Mouse (Mus musculus) layer of hippocampus, adult 2 months (tissue): ENCODE measurements at regions not wholly inside any gene's neighbourhood (a gene's known extent, or its start where the extent isn't known, plus 50 kb on each side); places are given as distances from the start of the nearest gene placed in this dataset.

Experiments used
- DNase-seq, 2 experiments: peaks; one replicate each; pipeline ENCODE4 v3.0.0; 2022; ENCODE audit warnings: low spot score in 2 of 2
- H3K27ac ChIP-seq: fragments of 200-600 bp; 2 replicates; pipeline ENCODE4 v1.8.1; 2022
- H3K4me3 ChIP-seq: fragments of 200-600 bp; 2 replicates; pipeline ENCODE4 v1.8.1; 2022; ENCODE audit warnings: mild to moderate bottlenecking
- CTCF ChIP-seq: fragments of 200-600 bp; conservative IDR thresholded peaks from 2 replicates; pipeline ENCODE4 v1.8.1; 2022; ENCODE audit warnings: antibody characterized with exemption, mild to moderate bottlenecking, moderate library complexity

DNA sequence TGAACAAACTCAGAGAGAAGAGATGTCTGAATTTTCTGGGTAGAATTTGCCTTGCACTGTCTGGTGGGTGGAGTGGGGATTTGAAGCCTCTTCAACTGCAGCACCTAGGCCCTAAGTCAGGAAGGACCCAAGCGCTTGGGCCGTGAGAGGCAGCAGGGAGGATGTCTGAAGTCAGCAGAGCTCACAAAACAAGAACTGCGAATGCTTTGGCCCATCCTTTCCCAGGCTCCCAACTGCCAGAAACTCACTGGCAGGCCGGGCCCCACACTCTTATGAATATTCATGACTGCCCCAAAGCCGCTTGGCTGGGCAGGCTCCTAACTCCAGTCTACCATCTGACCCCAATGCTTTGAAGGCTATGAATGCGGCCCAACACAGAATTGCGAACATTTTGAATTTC lies 80.2 kb upstream of the Peli1 start:
- no peak for TF ChIP-seq CTCF
- H3K27ac ChIP-seq = peak overlapping the region; percentile 71; the same call in 1 of the 2 replicates
- no peak overlapping the region for H3K4me3 ChIP-seq
- DNase-seq = no peak

DNA sequence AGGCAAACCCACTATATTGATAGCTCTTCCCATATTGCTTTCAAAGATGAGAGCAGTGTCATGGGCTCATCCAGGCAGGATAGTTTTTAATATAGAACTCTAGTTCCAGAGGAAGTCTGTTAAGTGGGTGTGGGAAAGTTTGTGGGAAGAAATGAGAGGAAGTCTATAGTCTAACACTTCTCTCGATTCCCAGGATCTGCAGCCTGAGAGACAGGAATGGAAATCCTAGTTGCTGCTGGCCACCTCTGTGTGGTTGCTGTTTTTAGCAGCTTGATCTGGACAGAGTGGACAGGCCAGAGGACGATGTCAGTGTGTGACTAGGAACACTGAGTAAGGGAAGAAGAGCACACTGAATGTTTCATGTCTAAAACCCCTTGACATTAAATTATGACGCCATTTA lies 76.8 kb upstream of the Peli1 start:
- Histone ChIP-seq H3K4me3 (no peak overlapping the region), H3K27ac (no peak overlapping the region; the same call in 1 of the 2 replicates)
- no peak for TF ChIP-seq CTCF
- no peak for DNase-seq

DNA sequence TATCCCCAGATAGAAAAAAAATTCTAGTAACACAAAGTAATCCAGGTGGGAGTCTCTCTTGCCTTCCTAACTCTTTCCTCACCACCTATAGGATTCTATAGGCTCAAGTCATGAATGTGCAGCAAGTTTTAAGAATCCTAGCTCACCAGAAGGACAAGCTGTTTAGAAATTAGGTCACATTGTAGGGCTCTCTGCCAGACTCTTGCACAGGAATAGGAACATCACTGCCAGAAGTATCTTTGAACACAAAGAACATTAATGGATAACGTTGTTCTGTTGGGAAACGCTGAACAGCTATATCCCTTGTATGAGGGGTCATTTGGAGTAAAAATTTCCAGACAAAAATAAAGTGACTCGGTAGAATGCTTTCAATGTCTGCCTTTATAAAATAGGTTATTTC lies 75.6 kb upstream of the Peli1 start:
- TF ChIP-seq CTCF = no peak
- H3K4me3 ChIP-seq = no peak overlapping the region
- DNase-seq = no peak
- H3K27ac ChIP-seq = peak overlapping the region; percentile 82

DNA sequence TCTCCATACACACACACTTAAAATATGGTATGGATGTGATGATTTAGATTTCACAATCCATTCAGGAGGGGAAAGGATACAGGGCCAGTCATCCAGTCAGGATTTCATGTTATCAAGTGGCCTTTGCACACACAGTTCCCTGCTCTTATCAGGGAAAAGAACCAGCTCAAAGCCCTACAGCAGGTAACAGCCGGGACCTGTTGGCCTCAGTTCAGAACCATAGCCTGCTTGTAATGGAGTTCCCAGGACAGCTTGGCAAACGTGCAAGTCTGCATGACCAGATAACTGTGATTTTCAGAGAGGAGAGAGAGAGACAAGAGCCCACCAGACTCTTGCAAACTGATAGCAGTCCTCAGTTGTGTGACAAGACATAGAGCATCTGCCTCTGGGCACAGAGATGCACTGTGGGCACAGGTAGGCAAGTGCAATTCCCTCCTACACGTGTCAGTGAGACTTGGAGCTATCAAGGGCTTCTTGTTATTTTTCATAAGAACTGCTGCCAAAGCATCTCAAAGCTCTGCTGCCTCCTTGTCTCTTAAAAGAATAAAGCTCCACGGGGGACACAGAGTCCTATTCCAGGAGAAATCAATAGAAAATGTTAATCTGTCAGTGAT lies 74.9 kb upstream of the Peli1 start:
- no peak for DNase-seq
- Histone ChIP-seq H3K27ac (peak overlapping the region; percentile 82), H3K4me3 (no peak overlapping the region)
- no peak for TF ChIP-seq CTCF

DNA sequence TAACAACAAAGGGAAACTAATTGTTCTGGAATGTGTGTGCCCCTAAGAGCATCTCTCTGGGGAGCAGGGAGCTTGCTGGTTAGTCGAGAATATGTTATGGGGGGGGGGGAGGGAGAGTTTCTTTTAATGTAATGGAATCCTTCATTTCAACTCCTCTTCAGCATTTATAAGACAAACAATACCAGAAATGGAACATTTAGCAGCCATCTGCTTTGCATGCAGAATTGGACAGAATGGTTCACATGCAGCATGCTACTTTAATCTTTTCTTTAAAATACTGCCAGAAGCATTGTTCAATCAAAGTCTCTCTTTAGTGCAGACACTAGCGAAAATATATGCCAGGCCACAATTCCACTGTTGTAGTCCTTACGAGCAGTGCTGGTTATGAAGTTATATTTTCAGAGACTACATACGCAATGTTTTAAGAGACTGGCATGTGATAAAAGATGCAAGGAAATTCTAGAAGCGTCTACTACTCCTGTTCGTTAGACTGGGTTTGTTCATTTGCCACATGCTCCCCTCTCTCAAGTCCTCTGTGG lies 74.2 kb upstream of the Peli1 start:
- H3K27ac ChIP-seq = peak overlapping the region; percentile 82
- TF ChIP-seq CTCF = no peak
- no peak for DNase-seq

DNA sequence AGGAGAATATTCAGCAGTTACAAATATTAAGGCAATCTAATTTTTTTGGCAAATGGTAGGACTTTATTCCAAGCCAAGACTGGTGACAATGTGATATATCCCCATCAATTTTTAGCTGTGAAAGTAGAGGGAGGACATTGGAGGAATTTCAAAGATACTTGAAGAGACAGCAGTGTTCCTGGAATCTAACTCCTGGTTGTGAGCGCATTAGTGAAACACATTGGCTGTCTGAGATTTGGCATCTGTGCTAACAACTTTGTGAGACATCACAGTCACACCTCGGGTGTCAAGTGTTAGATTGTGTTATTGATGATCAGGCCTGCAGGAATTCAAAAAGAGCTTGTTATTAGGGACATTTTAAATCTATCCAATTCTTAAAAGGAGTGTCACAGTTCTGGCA lies 71.3 kb upstream of the Peli1 start:
- no peak for TF ChIP-seq CTCF
- Histone ChIP-seq H3K27ac (peak overlapping the region; percentile 61; the same call in 1 of the 2 replicates), H3K4me3 (no peak overlapping the region)
- DNase-seq = no peak

More for the DNA sequence above, 74.2 kb upstream of the Peli1 start:
- no peak overlapping the region for H3K4me3 ChIP-seq

DNA sequence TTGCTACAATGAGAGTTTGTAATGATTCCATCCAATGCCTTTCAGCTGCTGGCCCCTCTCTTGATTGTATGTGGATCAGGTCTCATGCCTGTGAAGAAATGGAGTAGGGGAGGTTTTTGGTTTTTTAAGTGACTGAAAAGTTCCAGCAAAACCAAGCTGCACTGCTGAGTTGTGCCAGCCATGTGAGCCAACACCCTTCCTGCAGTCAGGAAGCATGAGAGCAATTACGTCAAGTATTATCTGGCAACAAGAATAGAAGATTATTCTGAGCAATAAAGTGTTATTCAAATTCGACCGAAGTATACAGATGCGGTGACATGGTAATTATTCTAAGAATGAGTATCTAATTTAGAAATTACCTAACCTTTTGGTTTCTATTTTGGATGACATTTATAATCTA lies 67.0 kb upstream of the Peli1 start:
- no peak for DNase-seq
- Histone ChIP-seq H3K27ac (peak overlapping the region; percentile 11; the same call in 1 of the 2 replicates), H3K4me3 (no peak overlapping the region)
- TF ChIP-seq CTCF = no peak

DNA sequence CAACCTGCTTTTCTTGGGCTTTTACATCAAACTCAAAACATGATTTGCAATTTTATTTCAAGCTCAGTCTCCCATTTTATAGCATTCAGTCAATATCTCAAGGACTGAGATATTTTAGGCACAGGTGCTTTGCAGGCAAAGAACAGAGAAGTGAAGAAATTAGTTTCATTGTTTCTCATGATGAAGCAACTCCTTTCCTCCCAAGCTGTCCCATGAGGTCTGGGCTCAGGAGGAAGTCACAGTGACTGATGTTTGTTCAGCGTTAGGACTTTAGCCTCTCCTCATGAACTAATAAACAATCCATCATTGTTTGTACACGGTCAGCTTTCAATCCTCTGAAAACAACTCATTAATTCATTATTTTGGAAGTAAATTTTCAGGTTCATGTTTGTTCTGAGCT lies 66.6 kb upstream of the Peli1 start:
- Histone ChIP-seq H3K4me3 (no peak overlapping the region), H3K27ac (peak overlapping the region; percentile 11; the same call in 1 of the 2 replicates)
- no peak for TF ChIP-seq CTCF
- no peak for DNase-seq

DNA sequence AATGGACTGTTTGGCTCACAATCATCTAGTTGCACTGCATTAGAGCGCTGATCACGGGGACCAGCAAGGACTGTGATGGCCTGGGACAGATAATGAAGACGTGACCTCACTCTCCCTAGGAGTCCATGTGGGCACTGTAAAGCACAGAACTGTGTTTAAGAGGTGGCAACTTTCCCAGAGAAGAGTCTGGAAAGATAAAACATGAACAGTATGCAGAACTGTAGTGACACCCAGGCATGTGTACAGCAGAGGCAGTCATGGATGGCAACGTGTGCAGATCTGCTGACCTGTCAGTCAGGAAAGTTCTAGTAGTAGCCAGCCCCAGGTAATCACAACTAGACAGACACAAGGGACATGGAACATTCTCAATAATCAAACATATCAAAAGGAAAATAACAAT lies 63.8 kb upstream of the Peli1 start:
- DNase-seq = no peak
- H3K4me3 ChIP-seq = no peak overlapping the region
- TF ChIP-seq CTCF = no peak
- H3K27ac ChIP-seq = no peak overlapping the region

DNA sequence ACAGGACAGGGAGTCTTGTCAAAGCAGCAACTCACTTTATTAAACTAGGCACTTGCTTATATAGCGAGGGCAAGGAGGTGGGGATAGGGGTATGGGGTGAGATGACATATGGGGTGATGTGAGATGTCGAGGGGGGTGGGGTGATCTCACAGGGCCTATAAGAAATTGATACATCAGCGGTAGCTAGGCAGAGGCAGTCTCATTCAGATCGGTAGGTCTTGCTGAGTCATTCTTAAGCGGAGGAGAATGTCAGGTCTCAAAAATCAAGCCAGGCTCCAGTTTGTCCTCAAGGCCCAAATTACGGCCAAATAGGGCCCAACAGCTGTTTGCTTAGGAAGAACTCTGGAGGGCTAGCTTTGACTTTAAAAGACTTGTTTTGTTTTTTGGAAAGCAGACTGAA lies 60.7 kb upstream of the Peli1 start:
- DNase-seq = no peak
- no peak for TF ChIP-seq CTCF
- Histone ChIP-seq H3K4me3 (no peak overlapping the region), H3K27ac (no peak overlapping the region)

DNA sequence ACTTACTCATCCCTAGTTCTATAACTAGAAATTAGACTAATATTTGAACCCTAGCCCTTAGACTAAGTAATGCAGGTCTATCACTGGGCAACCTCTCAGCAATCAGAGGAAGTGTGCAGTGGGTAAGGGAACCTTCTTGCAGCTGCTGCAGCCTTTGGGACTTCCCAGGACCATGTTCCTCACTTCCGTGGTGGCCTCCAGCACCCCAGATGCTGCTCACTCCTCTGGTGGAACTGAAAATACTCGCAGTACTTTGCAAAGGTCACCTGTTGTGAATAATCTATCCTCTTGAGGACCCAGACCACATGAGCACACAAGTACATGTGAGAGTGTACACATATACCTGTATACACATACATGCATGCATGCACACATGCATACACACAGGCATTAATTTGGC lies 59.3 kb upstream of the Peli1 start:
- Histone ChIP-seq H3K4me3 (no peak overlapping the region), H3K27ac (no peak overlapping the region)
- no peak for TF ChIP-seq CTCF
- DNase-seq = no peak

DNA sequence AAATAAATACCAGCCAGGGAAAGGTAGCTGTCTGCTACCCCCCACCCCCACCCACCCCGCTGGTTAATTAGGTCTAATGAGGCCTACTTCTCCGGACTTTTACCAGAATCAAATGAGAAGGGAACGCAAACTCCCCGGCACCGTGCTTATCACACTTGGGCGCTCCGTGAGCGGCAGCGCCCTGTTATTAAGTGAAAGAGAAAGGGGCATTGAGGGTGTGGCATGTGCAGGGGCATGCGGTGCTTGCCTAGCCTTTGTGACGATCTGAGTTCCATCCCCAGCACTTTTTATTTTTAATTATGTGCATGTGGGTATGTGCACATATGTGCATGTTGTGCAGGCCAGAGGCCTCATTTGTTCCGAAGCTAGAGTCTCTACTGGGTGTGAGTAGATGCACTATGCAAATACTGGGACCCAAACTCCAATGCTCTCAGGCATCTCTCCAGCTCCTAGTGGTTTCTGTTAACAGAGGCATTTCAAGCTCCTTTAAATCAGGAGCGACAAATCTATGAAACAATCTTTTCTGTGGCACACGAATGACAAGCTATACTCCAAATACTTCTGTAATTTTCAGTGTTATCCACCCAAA lies 57.8 kb upstream of the Peli1 start:
- no peak for DNase-seq
- TF ChIP-seq CTCF = no peak
- H3K27ac ChIP-seq = peak overlapping the region; percentile 85

DNA sequence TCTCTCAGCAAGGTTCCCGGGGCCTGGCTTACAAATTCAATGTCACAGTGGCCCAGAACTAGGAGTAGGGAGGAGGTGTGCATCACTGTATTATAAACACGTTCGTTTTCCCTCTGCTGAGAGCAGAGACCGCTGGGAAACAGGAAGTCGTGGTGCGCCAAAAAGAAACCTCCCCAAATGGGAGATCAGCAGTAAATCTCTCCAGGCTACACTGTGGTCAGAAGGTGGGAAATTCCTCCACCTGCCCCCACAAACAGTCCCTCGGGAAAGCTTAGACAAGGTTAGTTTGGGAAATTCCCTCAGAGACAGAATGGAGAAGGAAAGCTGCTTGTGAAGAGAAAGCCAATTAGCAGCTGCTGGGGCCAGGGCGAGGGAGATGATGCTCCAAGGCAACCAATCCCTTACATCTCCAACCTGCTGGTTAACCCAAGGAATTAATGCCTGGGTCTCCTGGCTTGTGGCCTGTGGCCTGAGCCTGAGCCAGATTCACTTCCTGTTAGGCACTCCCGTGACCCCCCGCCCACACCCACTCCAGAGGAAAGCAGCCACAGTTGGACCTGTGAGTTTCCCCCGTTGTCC lies 57.2 kb upstream of the Peli1 start:
- no peak for TF ChIP-seq CTCF
- H3K27ac ChIP-seq = peak overlapping the region; percentile 85
- H3K4me3 ChIP-seq = peak overlapping the region; percentile 39
- no peak for DNase-seq

More for the DNA sequence above, 57.8 kb upstream of the Peli1 start:
- H3K4me3 ChIP-seq = peak overlapping the region; percentile 39; the same call in 1 of the 2 replicates
